Mouse (Mus musculus): ENCODE measurements around the gene Slc9a1. TPM values are rescaled to one million over a fixed set of nuclear protein-coding genes. Genes with fewer than 3 reads are reported as not detected.

Gene Slc9a1
- total and polyA plus RNA-seq, 2 experiments from 2014 or later: 10.1 to 16.0 TPM

DNA sequence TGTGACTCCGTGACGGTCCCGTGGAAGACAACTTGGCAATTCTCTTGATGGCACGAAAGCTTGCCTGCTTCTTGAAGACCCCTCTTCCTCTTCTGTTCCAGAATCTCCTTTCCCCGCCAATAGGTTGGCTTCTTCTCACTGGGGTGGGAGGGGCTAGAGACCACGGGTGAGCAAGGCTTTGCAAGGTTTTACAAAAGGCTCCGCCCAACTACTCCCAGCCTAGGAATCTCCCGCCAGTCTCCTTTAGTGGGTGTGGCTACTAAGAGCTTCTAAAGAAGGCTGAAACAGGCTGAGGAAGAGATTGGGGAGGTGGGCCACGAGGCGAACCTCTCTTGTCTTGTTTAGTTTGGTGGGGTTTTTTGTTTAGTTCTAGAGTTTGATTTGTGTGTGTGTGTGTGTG is 16.7 kb upstream of the Slc9a1 start:
- DNase-seq (no peak), ATAC-seq (no peak)
- Histone ChIP-seq H3K36me3 (ENCODE audit: insufficient read depth) (no peaks in the 10 kb centered on the region), H3K4me1 (ENCODE audit: insufficient read depth) (no peaks in the 10 kb centered on the region), H3K9me3 (ENCODE audit: low read length) (no peaks in the 10 kb centered on the region), H3K27me3 (ENCODE audit: insufficient read depth, low read length) (no peaks in the 10 kb centered on the region), H3K9ac (no peak overlapping the region), H3K4me3 (ENCODE audit: low read depth, low read length) (no peak overlapping the region), H3K4me2 (ENCODE audit: low read depth) (no peak overlapping the region), H3K27ac (ENCODE audit: low read depth, low read length) (no peak overlapping the region)
- WGBS: 76% methylated on average over 10 of the region's 10 CpGs
- TF ChIP-seq CTCF (IDR thresholded peaks at IDR 0.05; ENCODE audit: low read depth): no peak

- TF ChIP-seq CTCF (IDR thresholded peaks at IDR 0.05; ENCODE audit: low read depth): no peak
- Histone ChIP-seq H3K4me2 (ENCODE audit: low read depth) (no peak within 1 kb of the TSS), H3K9me3 (ENCODE audit: low read length) (no peaks in the 10 kb centered on the region), H3K9ac (no peak within 1 kb of the TSS), H3K36me3 (ENCODE audit: insufficient read depth) (no peaks in the 10 kb centered on the region), H3K27ac (ENCODE audit: low read depth, low read length) (no peak within 1 kb of the TSS), H3K27me3 (ENCODE audit: insufficient read depth, low read length) (no peaks in the 10 kb centered on the region), H3K4me3 (ENCODE audit: low read depth, low read length) (no peak within 1 kb of the TSS), H3K4me1 (ENCODE audit: insufficient read depth) (no peaks in the 10 kb centered on the region)
- DNase-seq: no peak
- ATAC-seq: no peak
- 92% methylated on average over 23 of the region's 23 CpGs for WGBS
Measured at GRCm38 (mm10) chr4:133353367-133354365, 15.8 kb upstream of the Slc9a1 start, which contains the start of gene Wdtc1. TSS of gene Wdtc1 (minus strand) at chr4:133353481.

DNA sequence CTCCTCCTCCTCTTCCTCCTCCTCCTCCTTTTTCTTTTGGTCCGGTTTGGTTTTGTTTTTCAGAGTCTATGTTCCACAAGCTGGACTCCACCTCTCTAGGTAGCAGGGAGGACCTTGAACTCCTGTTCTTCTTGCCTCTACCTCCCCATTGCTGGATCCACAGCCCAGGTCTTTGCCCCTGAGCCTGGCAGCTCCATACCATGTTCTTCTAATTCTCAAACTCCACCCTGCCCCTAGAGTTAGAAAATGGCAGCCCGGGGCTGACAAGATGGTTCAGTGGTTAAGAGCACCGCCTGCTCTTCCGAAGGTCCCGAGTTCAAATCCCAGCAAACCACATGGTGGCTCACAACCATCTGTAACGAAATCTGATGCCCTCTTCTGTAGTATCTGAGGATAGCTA is 14.9 kb upstream of the Slc9a1 start:
- H3K4me2 ChIP-seq (ENCODE audit: low read depth): no peak overlapping the region
- DNase-seq: no peak
- H3K9me3 ChIP-seq (ENCODE audit: low read length): no peaks in the 10 kb centered on the region
- WGBS: 91% methylated on average over 6 of the region's 6 CpGs
- no peak overlapping the region for H3K27ac ChIP-seq (ENCODE audit: low read depth, low read length)
- no peaks in the 10 kb centered on the region for H3K36me3 ChIP-seq (ENCODE audit: insufficient read depth)
- ATAC-seq: no peak
- no peak overlapping the region for H3K9ac ChIP-seq
- no peaks in the 10 kb centered on the region for H3K4me1 ChIP-seq (ENCODE audit: insufficient read depth)
- H3K4me3 ChIP-seq (ENCODE audit: low read depth, low read length): no peak overlapping the region
- H3K27me3 ChIP-seq (ENCODE audit: insufficient read depth, low read length): no peaks in the 10 kb centered on the region
- no peak for TF ChIP-seq CTCF (IDR thresholded peaks at IDR 0.05; ENCODE audit: low read depth)

DNA sequence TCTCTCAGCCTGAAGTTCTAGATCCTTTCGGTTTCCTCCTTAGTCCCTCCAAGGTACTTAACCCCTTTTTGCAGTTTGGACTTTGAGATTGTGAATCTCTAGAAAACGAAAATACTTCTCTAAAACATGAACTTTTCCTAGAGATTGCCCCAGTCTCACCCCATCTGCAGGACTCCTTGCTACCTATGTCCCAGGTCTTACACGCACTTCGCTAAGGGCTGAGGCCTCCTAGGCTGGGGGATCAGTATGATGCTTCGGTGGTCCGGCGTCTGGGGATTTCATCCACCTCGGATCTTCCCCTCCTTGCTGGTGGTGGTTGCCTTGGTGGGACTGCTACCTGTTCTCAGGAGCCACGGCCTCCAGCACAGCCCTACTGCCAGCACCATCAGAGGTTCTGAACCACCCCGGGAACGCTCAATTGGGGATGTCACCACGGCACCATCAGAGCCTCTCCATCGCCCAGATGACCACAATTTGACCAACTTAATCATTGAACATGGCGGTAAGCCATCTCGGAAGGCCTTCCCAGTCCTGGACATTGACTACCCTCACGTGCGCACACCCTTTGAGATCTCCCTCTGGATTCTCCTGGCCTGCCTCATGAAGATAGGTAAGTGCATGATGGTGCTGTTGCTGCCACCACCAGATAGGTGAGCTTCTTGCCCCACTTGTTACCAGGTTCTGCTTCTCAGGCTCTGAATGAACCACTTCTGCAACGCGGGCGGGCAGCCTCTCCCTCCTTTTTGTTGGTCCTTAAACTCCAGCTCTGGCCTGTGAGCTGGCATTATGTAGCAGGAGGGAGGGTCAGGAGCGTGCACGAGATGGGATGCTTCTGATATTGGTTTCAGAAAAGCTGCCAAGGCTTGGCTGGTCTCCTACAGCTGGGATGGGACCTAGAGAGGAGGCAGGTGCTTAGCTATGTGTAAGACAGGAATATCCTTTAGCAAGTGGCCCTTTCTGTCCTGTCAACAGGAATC is 1.1 kb downstream of the Slc9a1 start:
- 67% methylated on average over 22 of the region's 22 CpGs for WGBS
- Histone ChIP-seq H3K9ac (peak overlapping the region; percentile 88), H3K27ac (ENCODE audit: low read depth, low read length) (no peak overlapping the region), H3K27me3 (ENCODE audit: insufficient read depth, low read length) (no peaks in the 10 kb centered on the region), H3K9me3 (ENCODE audit: low read length) (no peaks in the 10 kb centered on the region), H3K4me1 (ENCODE audit: insufficient read depth) (peaks cover 34% of the 10 kb centered on the region), H3K4me3 (ENCODE audit: low read depth, low read length) (peak overlapping the region; percentile 82), H3K4me2 (ENCODE audit: low read depth) (peak overlapping the region; percentile 85), H3K36me3 (ENCODE audit: insufficient read depth) (no peaks in the 10 kb centered on the region)
- TF ChIP-seq CTCF (IDR thresholded peaks at IDR 0.05; ENCODE audit: low read depth): no peak
- ATAC-seq: no peak
- DNase-seq: no peak

DNA sequence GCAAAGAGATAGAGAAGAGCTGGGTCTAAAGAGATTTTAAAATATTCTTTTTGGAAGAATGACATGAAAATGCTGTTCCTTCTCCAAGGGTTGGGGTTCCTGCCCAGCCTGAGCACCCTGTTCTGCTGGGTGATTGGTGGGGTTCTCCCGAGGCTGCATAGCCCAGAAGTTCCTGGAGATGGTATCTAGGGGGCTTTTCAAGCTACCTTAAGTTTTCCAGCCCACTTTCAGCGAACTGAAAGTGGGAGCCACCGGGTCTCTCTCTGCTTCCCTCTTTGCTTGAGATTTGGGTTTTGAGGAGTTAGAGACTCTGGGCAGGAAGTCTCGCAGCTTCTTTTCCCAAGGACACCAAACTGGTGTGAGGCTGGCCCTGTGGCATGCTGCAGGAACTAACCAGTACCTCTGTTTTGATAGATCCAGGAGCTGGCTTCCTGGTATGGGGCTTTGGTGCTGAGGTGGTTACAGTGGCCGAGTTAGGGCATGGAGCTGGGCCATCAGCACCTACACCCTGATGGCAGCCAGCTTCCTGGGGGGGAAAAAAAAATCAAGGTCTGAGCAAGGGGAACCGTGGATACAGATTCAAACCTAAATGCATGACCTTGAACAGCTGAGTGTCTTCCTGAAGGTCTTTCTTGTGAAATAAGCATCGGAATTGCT is 2.2 kb downstream of the Slc9a1 start:
- H3K4me3 ChIP-seq (ENCODE audit: low read depth, low read length): peak overlapping the region; percentile 82
- WGBS: 82% methylated on average over 7 of the region's 7 CpGs
- no peak for TF ChIP-seq CTCF (IDR thresholded peaks at IDR 0.05; ENCODE audit: low read depth)
- ATAC-seq: no peak
- H3K4me2 ChIP-seq (ENCODE audit: low read depth): peak overlapping the region; percentile 85
- no peaks in the 10 kb centered on the region for H3K27me3 ChIP-seq (ENCODE audit: insufficient read depth, low read length)
- peak overlapping the region; percentile 33 for H3K9ac ChIP-seq
- no peak overlapping the region for H3K27ac ChIP-seq (ENCODE audit: low read depth, low read length)
- DNase-seq: no peak
- H3K36me3 ChIP-seq (ENCODE audit: insufficient read depth): no peaks in the 10 kb centered on the region
- H3K9me3 ChIP-seq (ENCODE audit: low read length): no peaks in the 10 kb centered on the region
- peaks cover 34% of the 10 kb centered on the region for H3K4me1 ChIP-seq (ENCODE audit: insufficient read depth)

- no peak for DNase-seq
- ATAC-seq: no peak
- Histone ChIP-seq H3K9ac (no peak overlapping the region), H3K36me3 (ENCODE audit: insufficient read depth) (no peaks in the 10 kb centered on the region), H3K4me2 (ENCODE audit: low read depth) (peak overlapping the region; percentile 85), H3K27ac (ENCODE audit: low read depth, low read length) (no peak overlapping the region), H3K4me3 (ENCODE audit: low read depth, low read length) (no peak overlapping the region), H3K4me1 (ENCODE audit: insufficient read depth) (peaks cover 34% of the 10 kb centered on the region), H3K27me3 (ENCODE audit: insufficient read depth, low read length) (no peaks in the 10 kb centered on the region), H3K9me3 (ENCODE audit: low read length) (no peaks in the 10 kb centered on the region)
- WGBS: 79% methylated on average over 6 of the region's 6 CpGs
- TF ChIP-seq CTCF (IDR thresholded peaks at IDR 0.05; ENCODE audit: low read depth): no peak
Measured at GRCm38 (mm10) chr4:133372278-133372665, 2.8 kb downstream of the Slc9a1 start.
